Mouse (Mus musculus): Measurements from ENCODE around the gene Nudt3. TPM values are rescaled to one million over a fixed set of nuclear protein-coding genes. Genes with fewer than 3 reads are reported as not detected.
A peak's percentile ranks its signal among the peaks of the same experiment; 100 is the strongest.

Nudt3 gene
- total RNA-seq, 4 experiments from 2014 or later = 260 to 347 (median 290) TPM

DNA sequence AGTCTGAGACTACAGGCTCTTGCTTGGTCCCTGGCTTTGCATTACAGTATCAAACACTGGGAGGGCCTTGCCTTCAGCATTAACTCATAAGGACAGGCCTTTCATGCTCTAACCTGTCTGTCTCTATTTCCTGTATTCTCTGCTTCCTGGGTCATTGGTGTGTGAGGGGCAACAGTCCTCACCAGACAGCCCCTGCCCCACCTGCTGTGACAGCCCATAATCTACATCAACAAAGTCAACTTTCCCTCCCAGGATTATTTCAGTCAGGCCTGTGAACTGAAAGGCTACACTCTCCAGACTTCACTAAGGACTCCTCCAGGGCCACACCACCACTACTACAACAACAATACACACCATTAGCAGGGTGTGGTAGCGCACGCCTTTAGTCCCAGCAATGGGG, 20.3 kb downstream of the Nudt3 start:
- DNase-seq (ENCODE audit: low spot score in 2 of 2) = no peak

DNA sequence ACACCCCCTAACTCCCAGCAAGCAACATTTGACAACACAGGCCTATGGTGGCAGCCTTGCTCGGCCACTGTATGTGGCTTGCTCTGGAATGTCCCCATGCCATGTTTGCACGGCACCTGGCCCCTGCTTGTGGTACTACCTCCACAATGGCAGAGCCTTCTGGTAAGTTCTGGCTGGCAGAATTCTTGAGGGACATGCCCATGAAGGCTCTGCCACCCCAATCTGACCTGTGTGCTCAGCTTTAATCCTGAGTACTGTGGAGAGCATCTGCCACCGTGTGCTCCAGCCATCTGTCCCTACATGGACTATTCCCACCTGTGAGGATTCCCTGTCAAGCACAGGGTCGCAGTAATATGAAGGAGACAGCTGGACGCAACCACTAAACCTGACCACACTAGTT, 22.4 kb downstream of the Nudt3 start:
- DNase-seq (ENCODE audit: low spot score in 2 of 2) = no peak

DNA sequence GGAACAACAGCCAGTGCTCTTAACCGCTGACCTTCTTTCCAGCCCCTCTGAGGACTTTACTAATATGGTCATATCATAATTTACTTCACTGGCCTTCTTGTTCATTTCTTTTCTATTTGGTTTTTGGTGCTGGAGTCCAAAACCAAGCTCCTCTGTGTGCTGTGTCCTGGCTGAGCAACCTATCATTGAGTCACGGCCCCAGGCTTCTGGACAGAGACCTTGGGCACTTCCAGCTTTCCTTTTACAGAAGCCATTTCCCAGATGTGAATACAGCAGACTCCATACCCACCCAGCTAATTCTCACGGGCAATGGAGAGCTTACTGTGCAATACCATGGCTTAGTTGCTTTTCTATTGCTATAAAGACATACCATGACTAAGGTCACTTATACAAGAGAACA, 23.0 kb downstream of the Nudt3 start:
- DNase-seq (ENCODE audit: low spot score in 2 of 2) = no peak

DNA sequence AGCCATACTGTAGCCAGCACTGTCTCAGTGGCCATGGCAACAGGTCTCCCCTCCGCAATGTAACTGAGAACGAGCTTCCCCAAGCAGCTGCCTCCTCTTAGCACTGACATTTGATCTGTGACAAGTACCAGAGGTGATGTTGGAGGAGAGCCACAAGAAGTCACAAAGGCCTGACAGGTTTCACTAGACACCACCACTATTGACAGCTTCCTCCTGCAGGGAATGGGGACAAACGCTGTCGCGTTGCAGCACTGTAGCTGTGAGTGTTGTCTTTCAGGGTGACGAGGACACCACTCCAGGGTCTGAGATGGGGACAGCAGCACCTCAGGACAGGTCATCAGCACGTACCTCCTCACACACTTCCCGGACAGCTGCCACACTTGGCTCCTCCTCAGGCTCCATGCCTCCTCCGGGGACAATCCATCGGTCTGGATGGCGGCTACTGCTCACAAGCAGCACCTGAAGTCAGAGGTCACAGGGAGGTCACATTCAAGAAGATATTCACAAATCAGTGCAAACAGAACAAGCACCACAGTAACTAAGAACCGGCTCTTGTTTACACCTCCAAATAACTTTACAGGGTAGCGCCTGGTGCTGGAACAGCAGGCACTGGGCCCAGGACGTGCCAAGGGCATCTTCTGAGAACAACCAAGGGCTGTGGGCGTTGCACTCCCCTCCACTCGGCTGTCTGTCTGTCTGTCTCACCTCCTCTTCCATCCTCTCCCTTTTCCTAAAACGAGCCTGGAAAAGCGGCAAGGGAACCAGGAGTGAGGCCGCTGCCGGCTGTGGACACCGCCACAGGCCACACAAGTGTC, 26.7 kb downstream of the Nudt3 start:
- peak in 1 of 2 experiments; percentile 39 for DNase-seq (ENCODE audit: low spot score in 2 of 2)

DNA sequence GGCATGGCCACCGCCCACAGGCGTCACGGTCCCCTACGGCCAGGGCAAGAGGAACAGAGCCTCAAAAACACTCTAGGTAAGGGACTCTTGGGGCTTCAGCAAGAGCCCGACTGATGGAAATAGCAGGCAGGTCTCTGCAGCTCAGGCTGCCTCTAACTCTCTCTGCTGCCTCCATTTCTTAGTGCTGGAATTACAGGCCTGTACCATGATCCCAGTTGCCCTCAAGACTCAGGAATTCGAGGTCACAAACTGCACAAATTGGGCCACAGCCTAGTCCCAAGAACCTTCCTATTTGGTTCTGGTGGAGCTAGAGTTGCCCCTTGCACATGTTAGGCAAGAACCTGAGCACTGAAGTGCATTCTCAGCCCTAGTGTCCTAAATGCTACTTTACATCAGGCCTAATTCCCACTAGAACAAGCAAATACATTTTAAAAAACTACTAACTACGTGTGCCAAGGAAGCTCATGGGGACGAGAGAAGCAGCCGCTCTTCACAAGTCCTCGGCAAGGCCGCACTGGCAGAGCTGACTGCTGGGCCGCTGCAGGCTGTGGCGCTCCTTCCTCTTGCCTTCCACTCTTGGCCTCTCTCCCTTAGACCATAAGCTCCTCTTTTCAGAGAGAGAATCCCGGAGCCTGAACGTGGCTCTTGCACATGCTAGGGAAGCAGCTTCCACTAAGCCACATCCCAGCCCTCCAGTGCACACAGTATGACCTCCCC, 27.5 kb downstream of the Nudt3 start:
- DNase-seq (ENCODE audit: low spot score in 2 of 2) = no peak

DNA sequence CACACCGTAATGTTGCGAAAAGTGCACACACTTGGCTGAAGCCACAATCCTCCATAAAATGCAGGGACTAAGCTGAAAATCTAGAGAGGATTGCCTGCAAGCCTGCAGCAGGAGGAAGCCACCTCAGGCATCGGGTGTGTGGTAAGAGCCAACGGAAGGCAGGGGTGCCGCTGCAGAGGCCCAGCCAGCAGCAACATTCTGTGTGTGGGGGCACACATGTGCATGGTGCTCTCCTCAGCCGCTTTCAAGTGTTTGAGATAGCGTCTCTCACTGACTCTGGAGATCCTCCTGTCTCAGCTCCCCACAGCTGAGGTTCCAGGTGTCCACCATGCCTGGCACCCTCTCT, 30.8 kb downstream of the Nudt3 start:
- DNase-seq (ENCODE audit: low spot score in 2 of 2) = no peak

DNA sequence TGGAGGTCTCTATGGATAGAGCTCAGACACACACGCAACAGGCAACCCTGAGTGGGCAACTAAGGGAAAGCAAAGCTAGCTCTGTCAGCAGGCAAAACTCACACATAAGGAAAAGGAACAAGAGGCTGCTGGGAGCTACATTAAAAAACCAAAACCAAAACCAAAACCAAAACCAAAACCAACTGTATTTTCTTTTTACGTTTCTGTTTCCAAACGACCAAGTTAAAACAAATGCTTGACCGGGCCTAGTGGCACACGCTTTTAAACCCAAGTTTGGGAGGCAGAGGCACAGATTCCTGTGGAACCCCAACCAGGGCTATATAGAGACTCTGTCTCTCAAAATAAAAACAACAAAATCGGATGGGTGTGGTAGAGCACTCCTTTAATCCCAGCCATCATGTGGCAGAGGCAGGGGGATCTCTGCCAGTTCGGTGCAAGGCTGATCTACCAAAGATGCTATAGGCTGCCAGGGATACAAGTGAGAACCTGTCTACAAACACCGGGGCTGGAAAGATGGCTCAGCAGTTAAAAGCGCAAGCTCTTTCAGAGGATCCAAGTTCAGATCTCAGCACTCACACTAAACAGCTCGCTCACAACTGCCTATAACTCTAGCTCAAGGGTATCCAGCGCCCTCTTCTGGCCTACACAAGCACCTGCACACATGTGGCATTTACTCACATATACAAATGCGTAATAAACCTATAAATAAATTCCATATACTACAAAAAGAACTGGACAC, 31.3 kb downstream of the Nudt3 start:
- DNase-seq (ENCODE audit: low spot score in 2 of 2) = no peak

DNA sequence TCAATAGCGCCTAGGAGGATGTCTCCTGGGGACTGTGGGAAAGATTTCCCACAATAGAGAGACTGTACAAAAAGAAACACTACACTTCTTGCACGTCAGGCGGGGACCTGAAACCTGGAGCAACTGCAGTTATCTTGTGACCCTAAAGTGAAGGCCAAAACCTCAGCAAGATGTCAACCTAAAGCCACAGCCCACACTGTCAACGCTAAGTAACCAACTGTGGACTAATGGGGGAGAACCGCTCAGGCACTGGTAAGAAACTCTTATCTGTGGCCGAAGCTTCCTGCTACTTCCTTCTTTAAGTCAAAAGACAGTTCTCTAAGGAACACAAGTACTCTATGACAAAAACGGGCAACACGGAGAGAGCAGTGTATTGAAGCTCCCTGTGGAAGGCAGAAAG, 35.1 kb downstream of the Nudt3 start:
- DNase-seq (ENCODE audit: low spot score in 2 of 2) = no peak

DNA sequence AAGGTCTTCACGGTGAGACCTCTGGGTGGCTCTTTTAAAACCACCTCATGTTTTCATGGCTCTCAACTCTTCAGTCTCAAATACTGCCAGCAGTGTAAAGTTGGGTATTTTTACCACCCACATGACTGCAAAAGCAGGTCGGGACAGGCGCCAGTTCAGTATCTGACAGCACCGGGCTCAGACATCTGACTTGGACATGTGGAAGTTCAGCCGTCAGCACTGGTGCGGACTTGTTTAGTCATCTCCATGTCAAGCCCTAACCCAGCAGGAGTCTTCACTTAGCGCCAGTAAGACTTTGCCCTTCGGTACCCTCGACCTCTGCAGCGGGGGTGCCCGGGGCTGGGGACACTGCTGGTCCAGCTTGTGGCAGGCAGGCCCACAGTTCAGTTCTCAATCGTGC, 36.0 kb downstream of the Nudt3 start:
- peak; percentile 67 to 81 for DNase-seq (ENCODE audit: low spot score in 2 of 2)

DNA sequence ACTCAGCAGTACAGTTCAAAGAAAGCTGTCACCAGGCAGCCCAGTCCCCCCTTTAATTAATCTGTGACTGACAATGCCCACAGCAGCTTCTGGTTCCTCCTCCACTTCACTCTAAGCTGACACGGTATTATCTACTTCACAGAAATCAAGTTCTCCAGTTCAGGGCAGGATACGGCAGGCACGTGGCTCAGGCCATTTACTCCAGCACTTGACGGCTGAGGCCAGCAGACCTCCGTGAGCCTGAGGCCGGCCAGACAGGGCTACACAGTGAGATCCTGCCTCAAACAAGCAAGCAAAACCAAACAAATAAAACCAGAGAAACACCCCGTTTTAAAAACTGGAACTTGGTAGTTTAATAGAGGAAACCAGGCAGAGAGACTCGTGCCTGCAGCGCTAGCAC, 36.6 kb downstream of the Nudt3 start:
- DNase-seq (ENCODE audit: low spot score in 2 of 2) = no peak

DNA sequence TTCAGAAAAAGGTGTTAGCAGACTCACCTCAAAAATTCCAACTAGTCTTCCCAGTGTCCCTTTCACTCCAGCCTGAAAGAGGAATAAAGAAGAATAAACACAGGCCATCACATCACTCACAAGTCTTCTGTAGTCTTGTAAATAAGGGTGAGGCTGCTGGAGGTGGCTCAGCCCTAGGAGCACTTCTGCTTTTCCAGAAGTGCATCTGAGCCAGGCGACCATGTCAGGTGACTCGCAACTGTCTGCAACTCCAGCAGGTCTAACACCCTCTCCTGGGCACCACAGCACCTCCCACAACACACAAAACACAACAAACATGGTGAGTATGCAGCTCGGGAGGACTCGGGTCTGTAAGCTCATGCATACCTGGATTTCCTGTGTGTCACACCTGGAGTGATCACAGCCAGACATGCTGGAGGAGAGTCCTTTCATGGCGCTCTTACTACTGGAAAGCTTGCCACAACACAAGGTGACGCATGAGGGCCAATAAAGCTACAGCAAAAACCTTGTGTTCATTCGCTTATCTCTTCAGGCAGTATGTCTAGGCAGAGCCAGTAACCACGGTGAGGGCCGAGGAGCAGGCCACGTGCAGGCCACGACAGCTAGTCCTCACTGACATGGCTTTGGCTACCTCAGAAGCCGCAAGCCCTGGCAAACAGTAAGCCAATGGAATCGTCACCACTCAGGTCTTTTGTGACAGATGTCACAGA, 40.0 kb downstream of the Nudt3 start:
- no peak for DNase-seq (ENCODE audit: low spot score in 2 of 2)

DNA sequence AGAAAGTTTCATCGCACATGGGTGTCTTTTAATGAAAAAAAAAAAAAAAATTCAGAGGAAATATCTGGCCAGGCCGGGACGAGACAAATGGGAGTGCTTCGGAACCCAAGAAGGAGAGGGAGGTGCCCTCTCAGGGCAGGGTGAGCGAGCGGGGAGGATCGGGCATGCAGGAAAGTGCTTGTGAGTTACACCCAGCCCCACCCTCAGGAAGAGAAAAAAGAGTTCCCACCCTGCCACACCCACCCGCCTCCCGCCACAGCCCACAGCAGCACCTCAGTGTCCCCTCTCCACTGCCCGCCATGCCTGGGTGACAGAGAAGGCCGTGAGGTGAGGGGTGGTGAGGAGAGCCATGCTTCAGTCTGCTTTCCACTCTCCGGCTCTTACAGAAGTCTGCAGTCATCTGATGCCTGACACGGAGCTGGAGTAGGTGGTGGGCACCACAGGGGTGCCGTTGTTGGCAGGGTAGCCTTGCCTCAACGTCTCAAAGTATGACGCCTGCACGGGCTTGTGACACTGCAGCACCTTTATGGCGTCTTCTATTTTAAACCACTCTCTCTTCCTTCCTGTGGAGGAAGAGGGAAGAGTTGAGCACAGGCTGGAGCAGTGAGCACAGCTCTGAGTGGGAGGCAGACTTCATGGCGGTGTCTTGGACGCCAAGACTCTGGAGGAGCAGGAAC, 42.8 kb downstream of the Nudt3 start:
- DNase-seq (ENCODE audit: low spot score in 2 of 2) = no peak

DNA sequence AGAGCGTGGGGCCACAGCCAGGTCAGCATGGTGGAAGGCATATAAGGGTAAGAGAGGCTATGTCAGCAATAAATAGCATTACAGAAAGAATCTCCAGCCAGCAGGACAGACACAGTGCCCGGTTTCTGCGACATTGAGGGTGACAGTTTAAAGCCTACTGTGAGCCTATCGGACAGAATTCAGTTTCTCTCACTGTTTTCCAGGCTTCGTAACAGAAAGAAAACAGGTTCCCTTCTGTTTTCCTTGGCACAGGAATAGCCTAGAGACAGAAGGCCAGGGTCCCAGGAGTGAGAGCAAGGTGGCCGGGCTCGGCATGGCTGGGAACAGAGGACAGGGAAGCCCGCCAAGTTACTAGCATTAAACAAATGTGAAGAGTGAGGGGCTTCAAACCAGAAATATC, 43.5 kb downstream of the Nudt3 start:
- DNase-seq (ENCODE audit: low spot score in 2 of 2) = no peak

DNA sequence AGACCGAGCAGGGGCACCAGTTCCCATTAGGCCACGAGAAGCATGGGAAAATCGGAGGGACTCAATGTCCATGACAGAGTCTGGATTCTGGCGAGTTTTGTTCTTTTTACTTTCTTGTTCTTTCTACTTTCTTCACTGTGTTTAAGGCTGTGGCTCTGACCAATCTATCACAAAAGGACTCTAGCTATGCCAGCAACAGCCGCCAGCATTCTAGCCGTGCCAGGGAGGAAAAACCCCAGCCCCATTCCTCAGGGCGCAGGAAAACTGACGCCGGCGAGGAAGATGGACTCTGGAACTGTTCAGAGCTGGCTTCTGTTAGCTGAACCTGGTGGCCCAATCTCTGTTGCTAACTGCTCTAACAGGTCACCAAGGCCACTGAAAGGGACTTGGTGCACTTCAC, 44.8 kb downstream of the Nudt3 start:
- DNase-seq (ENCODE audit: low spot score in 2 of 2) = no peak

DNA sequence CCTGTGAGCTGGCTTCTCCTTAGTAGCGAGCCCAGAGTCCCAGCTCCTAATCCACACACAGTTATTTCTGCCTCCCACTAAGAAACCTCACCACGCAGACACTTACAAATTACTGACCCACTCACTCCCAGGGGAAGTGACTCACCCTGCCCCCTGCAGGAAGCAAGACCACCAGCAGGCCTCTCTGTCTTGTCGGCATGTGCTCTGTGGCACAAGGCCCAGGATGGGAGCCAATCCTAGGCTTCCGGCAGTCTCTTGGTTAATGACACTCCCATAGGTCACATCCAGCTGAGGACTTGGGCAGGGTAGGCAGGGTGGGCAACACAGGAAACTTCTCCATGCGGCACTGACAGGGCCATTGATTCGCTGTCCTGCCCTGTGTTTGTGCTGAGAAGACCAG, 45.8 kb downstream of the Nudt3 start:
- DNase-seq (ENCODE audit: low spot score in 2 of 2) = no peak

DNA sequence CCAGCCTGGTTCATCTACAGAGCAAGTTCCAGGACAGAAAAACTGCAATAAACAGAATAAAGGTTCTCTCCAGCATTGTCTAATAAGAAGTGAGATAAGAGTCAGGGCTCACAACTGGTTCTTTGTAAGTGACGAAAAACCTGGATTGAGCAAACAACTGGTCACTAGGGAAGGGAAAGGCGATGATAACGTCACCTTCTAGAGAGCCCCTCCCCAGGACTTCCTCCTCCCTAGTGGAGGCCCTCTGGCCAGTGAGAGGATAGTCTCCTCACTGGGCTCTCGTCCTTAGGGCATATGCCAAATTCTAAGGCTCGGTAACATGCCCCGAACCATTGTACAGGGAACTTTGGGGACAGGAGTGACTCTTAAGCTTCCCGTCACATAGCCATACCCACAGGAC, 47.2 kb downstream of the Nudt3 start:
- no peak for DNase-seq (ENCODE audit: low spot score in 2 of 2)

DNA sequence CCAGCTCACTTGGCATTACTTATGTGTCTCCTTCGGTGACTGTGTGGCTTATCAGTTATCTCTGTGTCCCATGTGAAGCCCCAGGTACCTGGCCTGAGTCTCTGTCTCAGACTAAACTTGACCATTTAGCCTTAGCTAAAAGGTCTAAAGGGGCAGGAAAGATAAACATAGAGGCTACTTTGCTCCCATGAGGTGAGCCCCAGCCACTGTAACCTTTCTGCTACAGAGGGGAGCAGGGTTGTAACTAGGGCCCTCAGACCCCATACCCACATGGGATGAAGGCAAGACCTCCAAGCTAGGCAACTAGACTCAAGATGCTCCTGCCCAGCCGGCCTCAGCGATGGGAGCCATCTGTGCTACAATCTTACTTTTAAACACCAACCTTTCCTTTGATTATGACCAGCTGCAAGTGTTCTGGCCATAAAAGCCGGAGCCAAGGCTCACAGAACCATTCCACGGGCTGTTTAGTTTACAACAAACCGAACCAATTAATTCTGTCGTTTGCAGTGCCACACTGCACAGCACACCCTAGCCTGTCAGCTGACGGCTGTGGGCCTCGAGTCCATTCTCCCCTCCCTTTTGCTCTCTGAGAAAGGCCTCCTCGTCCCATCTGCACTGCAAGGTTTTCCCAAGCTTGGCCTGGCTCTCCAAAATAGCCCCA, 48.0 kb downstream of the Nudt3 start:
- no peak for DNase-seq (ENCODE audit: low spot score in 2 of 2)

DNA sequence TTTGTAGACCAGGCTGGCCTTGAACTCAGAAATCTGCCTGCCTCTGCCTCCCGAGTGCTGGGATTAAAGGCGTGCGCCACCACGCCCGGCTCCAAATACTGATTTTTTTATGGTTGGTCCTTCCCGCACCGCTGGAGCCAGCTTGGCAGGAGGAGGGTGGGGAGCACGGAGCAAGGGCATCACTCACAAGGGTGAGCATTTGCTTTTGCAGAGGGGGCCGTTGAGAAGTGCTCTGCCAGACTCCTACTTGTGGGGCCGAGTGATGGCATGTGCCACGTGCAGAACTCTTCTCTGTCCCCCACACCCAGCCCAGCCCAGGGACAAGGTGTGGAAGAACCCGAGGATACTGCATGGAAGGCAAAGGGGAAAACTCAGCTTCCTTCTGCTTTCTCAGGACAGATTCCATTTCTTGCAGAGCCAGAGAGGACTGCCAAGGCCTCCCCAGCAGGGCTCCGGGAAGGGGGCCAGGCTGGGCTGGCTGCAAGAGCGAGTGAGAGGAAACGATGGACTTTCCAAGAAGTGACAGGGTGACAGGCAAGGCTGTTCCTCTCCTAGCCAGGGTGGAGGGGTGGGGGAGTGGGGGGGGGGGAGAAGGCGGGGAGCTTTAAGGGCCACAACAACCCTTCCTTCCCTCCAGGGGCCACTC, 48.7 kb downstream of the Nudt3 start:
- DNase-seq (ENCODE audit: low spot score in 2 of 2) = peak; percentile 80 to 88

DNA sequence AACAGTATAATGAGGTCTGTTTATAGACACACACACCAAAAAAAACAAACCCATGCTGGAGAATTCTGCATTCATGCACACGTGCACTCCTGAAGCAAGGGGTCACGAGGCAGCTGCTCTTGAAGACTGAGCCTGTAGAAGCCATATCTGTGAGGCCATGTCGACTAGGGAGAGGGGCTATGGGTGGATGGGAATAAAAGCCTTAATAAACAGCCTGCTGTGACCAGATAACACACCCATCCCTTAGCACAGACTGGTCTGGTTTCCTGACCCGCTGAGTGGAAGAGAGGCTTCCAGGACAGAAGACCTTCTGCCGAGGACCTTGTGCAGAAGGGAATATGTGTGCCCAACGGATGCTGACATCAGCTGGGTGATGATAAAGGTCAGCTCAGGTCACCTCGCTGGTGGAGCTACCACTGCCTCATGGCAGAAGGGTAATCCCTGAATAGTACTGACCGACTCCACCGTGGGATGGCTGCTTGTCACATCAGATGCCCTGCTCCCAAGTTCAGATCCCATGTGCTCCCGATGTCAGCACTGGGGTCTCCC, 49.4 kb downstream of the Nudt3 start:
- no peak for DNase-seq (ENCODE audit: low spot score in 2 of 2)

DNA sequence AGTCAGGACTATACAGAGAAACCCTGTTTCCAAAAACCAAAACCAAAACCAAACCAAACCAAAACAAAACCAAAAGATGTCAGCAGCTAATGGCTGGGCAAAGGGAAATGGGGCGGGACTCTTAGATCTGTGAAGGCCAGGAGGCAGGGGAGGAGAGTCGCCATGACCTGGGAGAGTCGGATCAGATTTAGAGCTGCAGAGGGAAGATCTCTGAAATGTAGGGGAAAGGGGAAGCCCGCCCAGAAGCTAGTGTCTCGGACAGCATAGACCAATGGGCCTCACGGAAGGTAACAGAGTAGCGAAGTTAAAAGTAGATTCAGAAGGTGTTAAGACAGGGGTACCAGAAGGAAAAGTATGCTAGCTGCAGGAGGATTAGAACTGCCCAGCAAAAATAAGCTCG, 52.0 kb downstream of the Nudt3 start:
- DNase-seq (ENCODE audit: low spot score in 2 of 2) = no peak

All from gastrocnemius, adult 8-10 months (tissue).